Mouse (Mus musculus): ENCODE measurements around the gene Actn4. TPM values are rescaled to one million over a fixed set of nuclear protein-coding genes. Genes with fewer than 3 reads are reported as not detected.

The Actn4 gene
- polyA plus RNA-seq, 1 experiment from 2014 or later: 260 TPM

GRCm38 (mm10) chr7:28866769-28867507 lies 95.2 kb downstream of the Actn4 start:
- Histone ChIP-seq H3K27ac (ENCODE audit: low read length) (no peak overlapping the region), H3K4me3 (ENCODE audit: low read length) (no peak overlapping the region), H3K4me1 (ENCODE audit: control insufficient read depth, insufficient read depth, low read length) (peaks cover 9% of the 10 kb centered on the region), H3K36me3 (ENCODE audit: control insufficient read depth, insufficient read depth) (no peaks in the 10 kb centered on the region), H3K4me2 (ENCODE audit: low read depth, low read length) (no peak overlapping the region), H3K27me3 (ENCODE audit: control insufficient read depth, insufficient read depth, low read length) (no peaks in the 10 kb centered on the region), H3K9ac (ENCODE audit: low read length) (no peak overlapping the region), H3K9me3 (replicated peaks; ENCODE audit: control insufficient read depth, low read length) (no peaks in the 10 kb centered on the region)
- WGBS: 90% methylated on average over 28 of the region's 28 CpGs
- ATAC-seq (replicated peaks; ENCODE audit: extremely low read depth, insufficient read depth, low FRiP score): no peak

GRCm38 (mm10) chr7:28865481-28866300 lies 96.4 kb downstream of the Actn4 start:
- Histone ChIP-seq H3K27ac (ENCODE audit: low read length) (peak overlapping the region; percentile 50; the same call in 1 of the 2 replicates), H3K36me3 (ENCODE audit: control insufficient read depth, insufficient read depth) (no peaks in the 10 kb centered on the region), H3K9me3 (replicated peaks; ENCODE audit: control insufficient read depth, low read length) (peaks cover 4% of the 10 kb centered on the region), H3K27me3 (ENCODE audit: control insufficient read depth, insufficient read depth, low read length) (no peaks in the 10 kb centered on the region), H3K4me1 (ENCODE audit: control insufficient read depth, insufficient read depth, low read length) (peaks cover 9% of the 10 kb centered on the region), H3K4me3 (ENCODE audit: low read length) (peak overlapping the region; percentile 34), H3K9ac (ENCODE audit: low read length) (peak overlapping the region; percentile 69), H3K4me2 (ENCODE audit: low read depth, low read length) (peak overlapping the region; percentile 70)
- WGBS: 39% methylated on average over 33 of the region's 33 CpGs
- peak; percentile 62 for ATAC-seq (replicated peaks; ENCODE audit: extremely low read depth, insufficient read depth, low FRiP score)

- Histone ChIP-seq H3K4me3 (ENCODE audit: low read length) (no peak overlapping the region), H3K27me3 (ENCODE audit: control insufficient read depth, insufficient read depth, low read length) (no peaks in the 10 kb centered on the region), H3K9ac (ENCODE audit: low read length) (no peak overlapping the region), H3K27ac (ENCODE audit: low read length) (no peak overlapping the region), H3K4me2 (ENCODE audit: low read depth, low read length) (0 out of 2 replicates have a peak overlapping the region, but pooled peaks have one; percentile 0), H3K36me3 (ENCODE audit: control insufficient read depth, insufficient read depth) (no peaks in the 10 kb centered on the region), H3K9me3 (replicated peaks; ENCODE audit: control insufficient read depth, low read length) (peaks cover 4% of the 10 kb centered on the region), H3K4me1 (ENCODE audit: control insufficient read depth, insufficient read depth, low read length) (peaks cover 9% of the 10 kb centered on the region)
- 30% methylated on average over 9 of the region's 9 CpGs for WGBS
- no peak for ATAC-seq (replicated peaks; ENCODE audit: extremely low read depth, insufficient read depth, low FRiP score)
These were observed 97.8 kb downstream of the Actn4 start for GRCm38 (mm10) chr7:28864288-28864750.

- Histone ChIP-seq H3K36me3 (ENCODE audit: control insufficient read depth, insufficient read depth) (no peaks in the 10 kb centered on the region), H3K9ac (ENCODE audit: low read length) (no peak within 1 kb of the TSS), H3K4me3 (ENCODE audit: low read length) (no peak within 1 kb of the TSS), H3K27ac (ENCODE audit: low read length) (no peak within 1 kb of the TSS), H3K4me1 (ENCODE audit: control insufficient read depth, insufficient read depth, low read length) (peaks cover 9% of the 10 kb centered on the region), H3K27me3 (ENCODE audit: control insufficient read depth, insufficient read depth, low read length) (no peaks in the 10 kb centered on the region), H3K4me2 (ENCODE audit: low read depth, low read length) (0 out of 2 replicates have a peak within 1 kb of the TSS, but pooled peaks have one; percentile 0), H3K9me3 (replicated peaks; ENCODE audit: control insufficient read depth, low read length) (peaks cover 4% of the 10 kb centered on the region)
- WGBS: 75% methylated on average over 6 of the region's 6 CpGs
- ATAC-seq (replicated peaks; ENCODE audit: extremely low read depth, insufficient read depth, low FRiP score): no peak
These were observed 98.6 kb downstream of the Actn4 start, which contains the start of gene Lgals7 for GRCm38 (mm10) chr7:28863540-28863939. Gene Lgals7, plus strand, starts transcription at chr7:28863853.

GRCm38 (mm10) chr7:28862817-28863499 lies 99.2 kb downstream of the Actn4 start:
- H3K27ac ChIP-seq (ENCODE audit: low read length): no peak overlapping the region
- ATAC-seq (replicated peaks; ENCODE audit: extremely low read depth, insufficient read depth, low FRiP score): no peak
- no peaks in the 10 kb centered on the region for H3K36me3 ChIP-seq (ENCODE audit: control insufficient read depth, insufficient read depth)
- H3K4me3 ChIP-seq (ENCODE audit: low read length): no peak overlapping the region
- H3K4me2 ChIP-seq (ENCODE audit: low read depth, low read length): no peak overlapping the region
- H3K9ac ChIP-seq (ENCODE audit: low read length): no peak overlapping the region
- peaks cover 9% of the 10 kb centered on the region for H3K4me1 ChIP-seq (ENCODE audit: control insufficient read depth, insufficient read depth, low read length)
- no peaks in the 10 kb centered on the region for H3K27me3 ChIP-seq (ENCODE audit: control insufficient read depth, insufficient read depth, low read length)
- H3K9me3 ChIP-seq (replicated peaks; ENCODE audit: control insufficient read depth, low read length): peaks cover 4% of the 10 kb centered on the region
- WGBS: 72% methylated on average over 15 of the region's 15 CpGs

GRCm38 (mm10) chr7:28860898-28861297 lies 101.2 kb downstream of the Actn4 start:
- Histone ChIP-seq H3K9me3 (replicated peaks; ENCODE audit: control insufficient read depth, low read length) (peaks cover 4% of the 10 kb centered on the region), H3K4me3 (ENCODE audit: low read length) (no peak overlapping the region), H3K4me1 (ENCODE audit: control insufficient read depth, insufficient read depth, low read length) (peaks cover 5% of the 10 kb centered on the region), H3K36me3 (ENCODE audit: control insufficient read depth, insufficient read depth) (no peaks in the 10 kb centered on the region), H3K9ac (ENCODE audit: low read length) (no peak overlapping the region), H3K27me3 (ENCODE audit: control insufficient read depth, insufficient read depth, low read length) (no peaks in the 10 kb centered on the region), H3K4me2 (ENCODE audit: low read depth, low read length) (no peak overlapping the region), H3K27ac (ENCODE audit: low read length) (no peak overlapping the region)
- no peak for ATAC-seq (replicated peaks; ENCODE audit: extremely low read depth, insufficient read depth, low FRiP score)
- 88% methylated on average over 6 of the region's 6 CpGs for WGBS

GRCm38 (mm10) chr7:28859953-28860352 lies 102.2 kb downstream of the Actn4 start:
- H3K27ac ChIP-seq (ENCODE audit: low read length): no peak overlapping the region
- no peaks in the 10 kb centered on the region for H3K27me3 ChIP-seq (ENCODE audit: control insufficient read depth, insufficient read depth, low read length)
- no peaks in the 10 kb centered on the region for H3K36me3 ChIP-seq (ENCODE audit: control insufficient read depth, insufficient read depth)
- H3K4me3 ChIP-seq (ENCODE audit: low read length): no peak overlapping the region
- WGBS: 82% methylated on average over 2 of the region's 2 CpGs
- H3K9ac ChIP-seq (ENCODE audit: low read length): no peak overlapping the region
- H3K4me2 ChIP-seq (ENCODE audit: low read depth, low read length): no peak overlapping the region
- no peak for ATAC-seq (replicated peaks; ENCODE audit: extremely low read depth, insufficient read depth, low FRiP score)
- no peaks in the 10 kb centered on the region; the same call in none of the 2 replicates for H3K4me1 ChIP-seq (ENCODE audit: control insufficient read depth, insufficient read depth, low read length)
- H3K9me3 ChIP-seq (replicated peaks; ENCODE audit: control insufficient read depth, low read length): peaks cover 4% of the 10 kb centered on the region

GRCm38 (mm10) chr7:28850642-28851041 lies 111.5 kb downstream of the Actn4 start:
- Histone ChIP-seq H3K9ac (ENCODE audit: low read length) (no peak overlapping the region), H3K27me3 (ENCODE audit: control insufficient read depth, insufficient read depth, low read length) (no peaks in the 10 kb centered on the region), H3K36me3 (ENCODE audit: control insufficient read depth, insufficient read depth) (no peaks in the 10 kb centered on the region), H3K4me1 (ENCODE audit: control insufficient read depth, insufficient read depth, low read length) (no peaks in the 10 kb centered on the region), H3K27ac (ENCODE audit: low read length) (no peak overlapping the region), H3K4me2 (ENCODE audit: low read depth, low read length) (no peak overlapping the region), H3K4me3 (ENCODE audit: low read length) (no peak overlapping the region), H3K9me3 (replicated peaks; ENCODE audit: control insufficient read depth, low read length) (no peaks in the 10 kb centered on the region)
- ATAC-seq (replicated peaks; ENCODE audit: extremely low read depth, insufficient read depth, low FRiP score): no peak
- WGBS: 72% methylated on average over 4 of the region's 4 CpGs

All from heart, embryonic 16.5 days (tissue).